Mouse (Mus musculus): ENCODE data around the gene Ncor2. TPM values are rescaled to one million over a fixed set of nuclear protein-coding genes. Genes with fewer than 3 reads are reported as not detected.

The Ncor2 gene
- polyA plus RNA-seq, 1 experiment from 2014 or later: 41.8 TPM

DNA sequence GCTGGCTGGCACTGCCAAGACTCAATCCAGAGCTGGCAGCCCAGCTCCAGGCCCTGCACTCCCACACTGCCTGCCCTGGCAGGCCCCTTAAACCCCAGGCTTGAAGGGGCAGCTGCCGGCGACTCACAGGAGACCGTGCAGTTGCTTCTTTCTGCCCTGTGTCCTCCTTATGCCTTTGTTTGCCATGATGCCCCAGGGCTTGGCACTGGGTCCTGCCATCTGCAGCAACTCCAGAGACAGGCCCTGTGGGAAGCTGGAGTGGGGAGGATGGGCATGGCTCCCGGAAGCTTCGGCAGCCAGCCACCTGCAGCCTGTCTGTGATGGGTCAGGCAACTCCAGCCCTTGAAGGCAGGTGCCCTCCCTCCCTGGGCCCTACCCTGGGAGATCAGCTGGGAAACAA lies 24.0 kb downstream of the Ncor2 start:
- no peak for ATAC-seq (ENCODE audit: insufficient number of reproducible peaks, low FRiP score, low TSS enrichment, low read depth)
- Histone ChIP-seq H3K27me3 (no peaks in the 10 kb centered on the region), H3K27ac (replicated peaks) (peak overlapping the region; percentile 76), H3K4me1 (peaks cover 98% of the 10 kb centered on the region), H3K9me3 (replicated peaks) (no peaks in the 10 kb centered on the region), H3K4me3 (replicated peaks) (no peak overlapping the region), H3K36me3 (no peaks in the 10 kb centered on the region; the same call in 1 of the 2 replicates), H3K4me2 (replicated peaks) (no peak overlapping the region), H3K9ac (no peak overlapping the region)
- WGBS: 48% methylated on average over 5 of the region's 5 CpGs

DNA sequence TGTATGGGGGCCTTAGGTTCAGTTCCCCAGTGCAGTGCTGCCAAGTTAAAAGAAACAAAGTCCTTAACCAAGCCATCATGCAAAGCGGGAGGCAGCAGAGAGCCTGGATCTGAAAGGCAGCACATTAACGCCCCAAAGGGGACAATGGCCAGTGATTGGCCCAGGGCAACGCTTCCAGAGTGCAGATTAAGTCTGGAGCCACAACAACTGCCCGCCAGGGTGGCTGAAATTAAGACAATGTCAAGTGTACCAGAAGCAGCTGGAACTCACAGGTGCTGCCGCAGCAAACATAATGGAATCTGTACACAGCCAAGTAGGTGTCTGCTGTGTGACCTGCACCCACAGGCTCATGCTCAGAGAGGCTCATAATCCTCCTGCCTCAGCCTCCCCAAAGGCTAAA lies 24.8 kb downstream of the Ncor2 start:
- Histone ChIP-seq H3K4me1 (peaks cover 97% of the 10 kb centered on the region), H3K27ac (replicated peaks) (peak overlapping the region; percentile 76), H3K36me3 (no peaks in the 10 kb centered on the region; the same call in 1 of the 2 replicates), H3K27me3 (no peaks in the 10 kb centered on the region), H3K9me3 (replicated peaks) (no peaks in the 10 kb centered on the region), H3K9ac (no peak overlapping the region), H3K4me3 (replicated peaks) (no peak overlapping the region), H3K4me2 (replicated peaks) (no peak overlapping the region)
- no peak for ATAC-seq (ENCODE audit: insufficient number of reproducible peaks, low FRiP score, low TSS enrichment, low read depth)
- WGBS: 71% methylated on average over 5 of the region's 5 CpGs

DNA sequence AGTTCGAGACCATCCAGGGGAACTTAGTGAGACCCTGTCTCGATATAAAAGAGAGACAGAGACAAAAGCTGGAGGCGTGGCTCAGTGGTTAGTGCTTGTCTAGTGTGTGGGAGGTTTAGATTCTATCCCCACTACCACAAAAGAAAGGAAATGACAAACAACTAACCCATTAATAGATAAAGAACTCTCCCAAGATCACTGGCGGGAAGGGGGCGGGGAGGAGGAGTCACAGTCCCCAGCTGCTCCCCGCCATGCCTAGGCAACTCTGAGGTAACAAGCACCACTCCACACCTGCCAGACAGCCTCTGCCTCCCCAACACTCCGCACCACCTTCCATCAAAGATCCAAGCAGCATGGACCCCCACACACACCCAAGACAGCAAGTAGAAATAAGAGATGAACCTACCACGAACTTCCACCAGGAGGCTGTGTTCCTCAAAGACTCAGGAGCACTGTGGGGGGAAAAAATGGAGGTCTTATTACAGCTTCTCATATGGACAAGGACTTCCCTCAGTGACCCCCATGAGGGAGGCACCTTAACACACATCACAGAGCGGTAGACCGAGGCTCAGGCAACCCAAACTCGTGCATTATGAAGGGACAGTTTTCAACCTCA lies 25.7 kb downstream of the Ncor2 start:
- no peaks in the 10 kb centered on the region for H3K27me3 ChIP-seq
- H3K4me2 ChIP-seq (replicated peaks): no peak overlapping the region
- no peak for ATAC-seq (ENCODE audit: insufficient number of reproducible peaks, low FRiP score, low TSS enrichment, low read depth)
- H3K36me3 ChIP-seq: no peaks in the 10 kb centered on the region; the same call in 1 of the 2 replicates
- H3K4me3 ChIP-seq (replicated peaks): no peak overlapping the region
- peaks cover 97% of the 10 kb centered on the region for H3K4me1 ChIP-seq
- 84% methylated on average over 11 of the region's 11 CpGs for WGBS
- H3K9ac ChIP-seq: no peak overlapping the region
- H3K9me3 ChIP-seq (replicated peaks): no peaks in the 10 kb centered on the region
- no peak overlapping the region; the same call in 1 of the 2 replicates for H3K27ac ChIP-seq (replicated peaks)

DNA sequence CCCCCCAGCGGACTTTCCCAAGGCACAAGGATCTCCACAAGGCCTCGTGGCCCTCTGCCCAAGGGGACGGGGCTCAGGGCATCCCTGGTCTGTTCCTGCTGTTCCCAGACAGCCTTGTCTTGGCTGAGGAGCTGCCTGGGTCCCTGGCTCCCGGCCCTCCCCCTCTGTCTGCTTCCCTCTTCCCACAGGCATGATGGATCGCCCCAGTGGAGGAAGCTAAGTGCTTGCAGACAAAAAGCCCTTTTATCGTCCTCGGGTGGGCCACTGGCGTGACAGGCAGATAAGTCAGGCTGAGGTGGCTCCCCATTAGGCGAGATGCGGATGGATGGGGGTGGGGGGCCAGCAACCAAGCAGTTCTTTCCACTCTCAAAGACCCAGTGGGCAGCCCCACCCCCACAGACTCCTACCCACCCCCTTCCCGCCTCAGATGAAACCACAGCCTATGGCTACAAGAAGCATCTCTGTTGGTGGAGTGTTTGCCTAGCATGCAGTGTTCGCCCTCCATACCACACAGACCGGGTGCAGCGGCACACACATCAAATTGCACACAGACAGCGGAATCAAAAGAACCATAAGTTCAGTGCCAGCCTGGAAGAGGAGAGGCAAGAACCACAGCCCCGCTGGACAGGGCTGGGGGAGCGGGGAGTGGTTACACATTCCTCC lies 27.0 kb downstream of the Ncor2 start:
- peak; percentile 22 for ATAC-seq (ENCODE audit: insufficient number of reproducible peaks, low FRiP score, low TSS enrichment, low read depth)
- Histone ChIP-seq H3K9me3 (replicated peaks) (no peaks in the 10 kb centered on the region), H3K4me3 (replicated peaks) (no peak overlapping the region), H3K27me3 (no peaks in the 10 kb centered on the region), H3K36me3 (no peaks in the 10 kb centered on the region; the same call in 1 of the 2 replicates), H3K9ac (no peak overlapping the region), H3K4me2 (replicated peaks) (peak overlapping the region; percentile 6; the same call in 1 of the 2 replicates), H3K27ac (replicated peaks) (peak overlapping the region; percentile 81), H3K4me1 (peaks cover 97% of the 10 kb centered on the region)
- 12% methylated on average over 17 of the region's 17 CpGs for WGBS

DNA sequence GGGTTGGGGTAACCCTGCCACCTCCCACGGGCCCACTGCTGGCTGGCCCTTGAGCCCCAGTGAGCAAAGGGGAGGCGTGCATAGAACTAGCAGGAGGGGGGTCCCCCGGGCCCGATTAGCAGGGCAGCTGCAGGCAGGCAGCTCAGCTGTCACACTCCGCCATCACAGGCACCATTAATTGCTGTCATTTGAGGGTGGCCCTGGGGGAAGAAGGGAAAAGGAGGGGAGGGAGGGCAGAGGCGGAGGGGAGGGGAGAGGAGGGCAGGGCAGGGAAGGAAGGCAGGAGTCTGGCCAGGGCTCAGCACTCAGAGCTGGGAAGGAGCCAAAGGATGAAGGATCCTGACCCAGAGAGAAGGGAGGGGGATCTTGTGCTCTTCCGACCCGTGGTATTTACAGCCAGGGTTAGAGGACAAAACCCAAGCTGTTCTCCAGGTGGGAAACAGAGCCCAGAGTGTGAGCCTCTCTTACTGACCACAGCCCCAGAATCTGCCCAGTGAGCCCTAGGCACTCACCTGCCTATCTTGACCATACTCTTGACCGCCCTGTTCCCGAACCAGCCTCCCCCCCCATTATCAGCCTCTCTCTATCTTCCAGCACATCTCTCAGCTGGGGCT lies 28.0 kb downstream of the Ncor2 start:
- Histone ChIP-seq H3K4me3 (replicated peaks) (no peak overlapping the region), H3K9ac (no peak overlapping the region), H3K9me3 (replicated peaks) (no peaks in the 10 kb centered on the region), H3K4me2 (replicated peaks) (peak overlapping the region; percentile 12; the same call in 1 of the 2 replicates), H3K4me1 (peaks cover 97% of the 10 kb centered on the region), H3K27me3 (no peaks in the 10 kb centered on the region), H3K36me3 (no peaks in the 10 kb centered on the region; the same call in 1 of the 2 replicates), H3K27ac (replicated peaks) (peak overlapping the region; percentile 81)
- 29% methylated on average over 10 of the region's 10 CpGs for WGBS
- ATAC-seq (ENCODE audit: insufficient number of reproducible peaks, low FRiP score, low TSS enrichment, low read depth): peak; percentile 32; the same call in 1 of the 2 replicates

DNA sequence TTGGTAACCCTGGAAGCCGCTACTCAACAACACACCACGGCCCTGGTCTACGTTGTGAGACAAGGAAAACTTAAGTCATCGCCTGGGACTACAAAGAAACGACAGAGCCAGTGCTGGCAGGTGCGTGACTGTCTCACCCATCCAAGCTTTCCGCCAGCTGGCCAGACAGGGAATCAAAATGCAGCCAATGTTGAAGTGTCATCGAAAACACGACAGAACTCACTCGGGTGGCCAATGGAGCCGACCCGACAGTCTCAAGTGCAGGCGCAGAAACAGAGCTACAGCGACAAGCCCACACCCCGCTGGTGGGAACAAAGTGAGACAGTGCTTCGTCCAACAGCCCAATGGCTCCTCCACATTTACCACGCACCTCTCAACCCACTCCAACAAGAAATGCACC lies 29.9 kb downstream of the Ncor2 start:
- no peak overlapping the region for H3K4me3 ChIP-seq (replicated peaks)
- H3K4me1 ChIP-seq: peaks cover 87% of the 10 kb centered on the region
- H3K27ac ChIP-seq (replicated peaks): peak overlapping the region; percentile 78
- no peak overlapping the region for H3K9ac ChIP-seq
- no peaks in the 10 kb centered on the region for H3K27me3 ChIP-seq
- ATAC-seq (ENCODE audit: insufficient number of reproducible peaks, low FRiP score, low TSS enrichment, low read depth): no peak
- H3K36me3 ChIP-seq: no peaks in the 10 kb centered on the region; the same call in 1 of the 2 replicates
- no peak overlapping the region for H3K4me2 ChIP-seq (replicated peaks)
- no peaks in the 10 kb centered on the region for H3K9me3 ChIP-seq (replicated peaks)
- WGBS: 71% methylated on average over 17 of the region's 17 CpGs

DNA sequence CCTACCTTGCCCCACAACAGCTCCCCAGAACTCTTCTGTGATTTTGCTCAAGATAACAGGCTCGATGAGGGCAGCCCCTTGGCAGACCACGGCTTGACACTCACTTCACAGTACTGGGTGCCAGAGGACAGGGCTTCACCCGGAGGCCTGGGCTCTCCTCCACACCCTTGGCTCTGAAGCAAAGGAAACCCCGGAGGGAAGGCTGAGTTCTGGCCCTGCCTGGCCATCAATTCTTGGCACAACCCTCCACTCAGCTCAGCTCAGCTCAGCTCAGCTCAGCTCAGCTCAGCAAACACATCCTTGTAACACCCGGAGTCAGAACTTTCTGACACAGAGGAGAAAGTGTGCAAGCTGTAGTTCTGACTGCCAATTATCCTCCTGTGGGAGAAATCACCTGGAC lies 30.3 kb downstream of the Ncor2 start:
- no peak overlapping the region for H3K9ac ChIP-seq
- H3K27me3 ChIP-seq: no peaks in the 10 kb centered on the region
- 0 out of 2 replicates have a peak overlapping the region, but pooled peaks have one; percentile 2 for H3K4me2 ChIP-seq (replicated peaks)
- ATAC-seq (ENCODE audit: insufficient number of reproducible peaks, low FRiP score, low TSS enrichment, low read depth): no peak
- WGBS: 43% methylated on average over 5 of the region's 5 CpGs
- H3K27ac ChIP-seq (replicated peaks): peak overlapping the region; percentile 78
- H3K4me3 ChIP-seq (replicated peaks): no peak overlapping the region
- no peaks in the 10 kb centered on the region for H3K9me3 ChIP-seq (replicated peaks)
- no peaks in the 10 kb centered on the region; the same call in 1 of the 2 replicates for H3K36me3 ChIP-seq
- peaks cover 87% of the 10 kb centered on the region for H3K4me1 ChIP-seq

DNA sequence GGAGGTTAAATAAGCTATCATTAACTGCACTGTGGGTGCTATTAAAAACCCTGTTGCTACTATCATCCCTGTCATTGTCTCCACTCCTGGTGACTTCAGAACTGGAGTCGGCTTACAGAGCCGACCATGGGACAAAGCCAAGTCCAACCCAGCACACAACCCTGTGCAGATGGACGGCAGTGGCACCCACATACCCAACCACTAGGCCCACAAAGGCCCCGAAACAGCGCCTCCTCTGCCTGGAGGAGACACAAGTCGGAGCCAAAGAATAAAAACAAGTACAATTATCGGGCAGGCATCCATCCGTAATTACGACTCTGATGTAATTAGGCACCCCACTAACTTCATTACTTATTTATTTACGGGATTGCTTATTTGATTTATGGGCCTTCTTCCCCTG lies 30.8 kb downstream of the Ncor2 start:
- 0 out of 2 replicates have a peak overlapping the region, but pooled peaks have one; percentile 2 for H3K4me2 ChIP-seq (replicated peaks)
- peak overlapping the region; percentile 78 for H3K27ac ChIP-seq (replicated peaks)
- no peak for ATAC-seq (ENCODE audit: insufficient number of reproducible peaks, low FRiP score, low TSS enrichment, low read depth)
- no peak overlapping the region for H3K9ac ChIP-seq
- H3K4me1 ChIP-seq: peaks cover 87% of the 10 kb centered on the region
- H3K36me3 ChIP-seq: no peaks in the 10 kb centered on the region; the same call in 1 of the 2 replicates
- no peaks in the 10 kb centered on the region for H3K9me3 ChIP-seq (replicated peaks)
- no peak overlapping the region for H3K4me3 ChIP-seq (replicated peaks)
- WGBS: 49% methylated on average over 10 of the region's 10 CpGs
- H3K27me3 ChIP-seq: no peaks in the 10 kb centered on the region

DNA sequence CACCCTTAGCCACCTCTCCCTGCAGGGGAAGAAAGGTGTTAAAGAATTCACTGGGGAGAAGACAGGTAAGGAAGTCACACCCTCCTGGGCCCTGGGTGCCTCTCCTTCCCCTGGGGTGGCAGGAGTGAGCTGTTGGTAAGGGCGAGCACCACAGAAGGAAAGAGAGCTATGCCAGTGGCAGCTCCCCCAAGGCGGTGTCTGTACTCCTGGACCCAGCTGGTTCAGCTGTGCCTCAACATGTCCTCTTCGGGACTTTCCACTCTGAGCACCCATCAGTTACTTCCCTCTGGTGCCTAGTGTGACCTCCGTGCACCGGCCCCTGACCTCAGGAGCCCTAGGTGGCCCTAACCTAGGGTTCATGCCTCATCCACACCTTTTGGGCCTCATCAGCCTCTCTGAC lies 31.9 kb downstream of the Ncor2 start:
- no peak overlapping the region for H3K4me3 ChIP-seq (replicated peaks)
- 78% methylated on average over 5 of the region's 5 CpGs for WGBS
- H3K36me3 ChIP-seq: no peaks in the 10 kb centered on the region
- H3K9me3 ChIP-seq (replicated peaks): no peaks in the 10 kb centered on the region
- peaks cover 87% of the 10 kb centered on the region for H3K4me1 ChIP-seq
- H3K4me2 ChIP-seq (replicated peaks): no peak overlapping the region
- H3K9ac ChIP-seq: no peak overlapping the region
- no peaks in the 10 kb centered on the region for H3K27me3 ChIP-seq
- H3K27ac ChIP-seq (replicated peaks): peak overlapping the region; percentile 51; the same call in 1 of the 2 replicates
- no peak for ATAC-seq (ENCODE audit: insufficient number of reproducible peaks, low FRiP score, low TSS enrichment, low read depth)

DNA sequence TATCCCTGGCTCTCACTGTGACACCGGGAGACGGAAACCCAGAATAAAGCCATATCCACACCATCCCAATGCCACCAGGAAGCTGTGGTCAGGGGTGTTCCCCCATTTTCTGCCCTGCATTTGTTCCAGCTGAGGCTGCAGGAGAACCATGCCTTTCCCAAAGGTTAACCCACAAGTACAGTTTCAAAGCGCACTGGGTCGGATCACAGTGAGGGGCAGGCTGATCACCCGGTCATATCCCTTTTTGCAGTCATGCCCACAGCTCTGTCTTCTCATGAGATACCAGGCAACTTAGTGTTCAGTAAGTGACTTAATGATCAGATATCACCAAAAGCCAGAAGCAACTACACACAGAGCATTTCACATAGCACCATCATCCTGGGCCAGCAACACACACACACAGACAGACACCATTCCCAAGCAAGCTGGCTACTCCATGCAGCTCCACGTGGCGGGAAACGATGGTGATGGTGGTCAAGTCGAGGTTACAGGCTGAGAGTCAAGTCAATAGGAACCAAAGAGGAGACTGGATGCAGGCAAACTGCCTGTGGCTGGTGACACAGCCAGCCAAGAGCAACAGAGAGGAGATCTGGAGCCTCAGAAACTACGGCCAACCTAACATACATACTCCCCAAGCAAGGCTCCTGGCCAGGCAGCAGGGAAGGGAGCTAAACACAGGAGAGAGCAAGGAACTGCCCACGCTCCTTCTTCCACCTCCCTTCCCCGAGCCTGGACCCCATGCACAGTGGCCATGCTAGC lies 35.7 kb downstream of the Ncor2 start:
- peak overlapping the region; percentile 98 for H3K27ac ChIP-seq (replicated peaks)
- no peaks in the 10 kb centered on the region for H3K36me3 ChIP-seq
- no peak for ATAC-seq (ENCODE audit: insufficient number of reproducible peaks, low FRiP score, low TSS enrichment, low read depth)
- H3K4me1 ChIP-seq: peaks cover 89% of the 10 kb centered on the region
- WGBS: 74% methylated on average over 12 of the region's 12 CpGs
- no peaks in the 10 kb centered on the region for H3K27me3 ChIP-seq
- no peak overlapping the region for H3K9ac ChIP-seq
- no peaks in the 10 kb centered on the region for H3K9me3 ChIP-seq (replicated peaks)
- no peak overlapping the region for H3K4me2 ChIP-seq (replicated peaks)
- no peak overlapping the region for H3K4me3 ChIP-seq (replicated peaks)

DNA sequence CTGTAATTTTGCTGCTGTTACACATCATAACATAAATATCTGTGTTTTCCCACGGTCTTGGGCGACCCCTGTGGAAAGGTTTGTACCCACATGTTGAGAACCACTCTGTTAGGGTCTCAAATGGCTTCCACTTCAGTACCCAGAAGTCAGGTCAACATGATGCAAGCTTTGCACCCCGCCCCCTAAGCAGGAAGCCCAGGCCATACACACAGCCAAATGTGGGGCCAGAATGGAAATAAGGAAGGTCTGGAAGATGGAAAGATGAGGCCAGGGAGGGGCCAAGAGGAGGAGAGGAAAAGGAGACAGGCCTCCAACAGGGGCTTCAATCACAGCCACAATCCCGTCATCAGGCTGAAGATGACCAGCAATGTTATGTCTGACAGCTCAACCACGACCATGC lies 37.1 kb downstream of the Ncor2 start:
- no peak overlapping the region for H3K9ac ChIP-seq

More for the DNA sequence above, 37.1 kb downstream of the Ncor2 start:
- H3K4me2 ChIP-seq (replicated peaks): peak overlapping the region; percentile 65
- H3K9me3 ChIP-seq (replicated peaks): no peaks in the 10 kb centered on the region
- no peak overlapping the region for H3K4me3 ChIP-seq (replicated peaks)
- peak overlapping the region; percentile 98 for H3K27ac ChIP-seq (replicated peaks)
- no peak for ATAC-seq (ENCODE audit: insufficient number of reproducible peaks, low FRiP score, low TSS enrichment, low read depth)
- peaks cover 89% of the 10 kb centered on the region for H3K4me1 ChIP-seq
- WGBS: 49% methylated on average over 5 of the region's 5 CpGs
- H3K27me3 ChIP-seq: no peaks in the 10 kb centered on the region
- H3K36me3 ChIP-seq: no peaks in the 10 kb centered on the region

All from embryonic facial prominence, embryonic 15.5 days (tissue).